Mouse (Mus musculus): Measurements from ENCODE around the gene Olfr557.

The Olfr557 gene

DNA sequence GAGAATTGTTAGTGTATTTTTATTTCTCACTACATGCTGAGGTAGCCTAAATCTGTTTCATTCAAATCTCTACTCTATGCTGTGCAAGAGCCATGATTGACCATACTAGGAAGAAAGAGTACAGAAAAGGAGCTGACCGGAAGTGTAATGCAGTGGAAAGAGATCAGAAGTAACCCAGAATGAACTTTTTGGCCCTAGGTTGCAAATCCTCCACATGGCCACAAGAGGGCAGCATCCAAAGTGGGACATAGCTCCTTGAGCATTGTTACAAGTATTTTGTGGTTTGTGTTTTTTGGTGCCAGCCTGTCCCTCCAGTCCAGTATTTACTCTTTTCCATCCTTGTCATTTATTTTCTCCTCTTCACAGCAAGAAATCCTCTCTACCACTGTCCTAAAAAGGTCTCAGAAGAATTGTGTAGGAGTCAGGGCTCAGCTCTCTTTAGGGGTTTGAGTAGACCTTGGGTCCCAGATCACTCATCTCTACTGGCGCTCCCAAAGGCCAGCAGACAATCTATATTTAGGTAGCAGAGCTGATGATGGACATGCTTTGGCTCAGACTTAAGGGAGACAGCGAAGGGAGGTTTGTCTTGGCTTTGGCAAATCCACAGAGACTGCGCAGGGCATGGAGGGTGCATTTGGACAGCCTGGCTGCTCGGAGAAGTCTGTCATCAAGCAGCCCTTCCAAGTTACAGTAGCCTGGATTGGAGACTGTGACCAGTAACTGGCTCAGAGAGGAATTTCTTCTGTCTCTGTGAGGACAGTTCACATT is at the start of gene Olfr557:
Gene Olfr557, plus strand, starts transcription at position 553 of the 768 bp plus-strand sequence.
- no peak for DNase-seq (ENCODE audit: low spot score)

DNA sequence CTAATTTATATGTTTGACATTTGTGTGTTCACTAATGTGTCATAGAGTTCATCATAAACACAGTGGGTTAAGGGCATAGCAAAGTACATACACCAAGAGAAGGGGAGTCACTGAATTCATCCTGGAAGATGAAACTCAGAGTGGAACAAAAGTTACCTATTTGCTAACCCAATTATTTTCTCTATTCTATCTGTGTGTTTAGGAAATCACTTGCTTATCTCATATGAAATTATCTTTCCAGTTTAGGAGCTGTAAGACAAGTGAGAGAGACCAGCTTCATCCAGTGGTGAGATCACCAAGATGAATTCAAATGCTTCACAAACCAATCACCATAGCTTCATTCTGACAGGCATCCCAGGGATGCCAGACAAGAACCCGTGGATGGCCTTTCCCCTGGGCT is 37.2 kb upstream of the Olfr557 start, which contains the start of gene Olfr555:
Gene Olfr555, plus strand, starts transcription at position 301 of the 400 bp plus-strand sequence.
- DNase-seq (ENCODE audit: low spot score), result no peak

DNA sequence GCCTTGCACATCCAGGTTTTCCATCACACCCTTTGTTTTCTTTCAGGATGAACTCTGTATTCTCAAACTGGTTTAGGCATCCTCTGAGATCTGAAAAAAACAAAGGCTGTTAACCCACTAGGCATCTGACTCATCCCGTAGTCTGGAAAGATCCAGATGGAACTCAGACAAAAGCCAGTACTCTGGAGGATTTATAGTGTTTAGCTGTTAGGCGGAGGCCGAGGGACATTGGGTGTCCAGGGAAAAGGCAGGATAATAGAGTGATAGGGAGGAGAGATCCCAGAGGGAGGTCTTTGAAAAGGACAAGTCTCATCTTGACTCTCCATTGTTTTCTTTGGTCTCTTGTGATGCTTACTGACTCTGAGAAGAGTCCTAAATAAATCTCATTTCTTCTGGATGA is 31.1 kb upstream of the Olfr557 start, which contains the start of gene Olfr556:
Gene Olfr556, plus strand, starts transcription at position 301 of the 400 bp plus-strand sequence.
- no peak for DNase-seq (ENCODE audit: low spot score)

DNA sequence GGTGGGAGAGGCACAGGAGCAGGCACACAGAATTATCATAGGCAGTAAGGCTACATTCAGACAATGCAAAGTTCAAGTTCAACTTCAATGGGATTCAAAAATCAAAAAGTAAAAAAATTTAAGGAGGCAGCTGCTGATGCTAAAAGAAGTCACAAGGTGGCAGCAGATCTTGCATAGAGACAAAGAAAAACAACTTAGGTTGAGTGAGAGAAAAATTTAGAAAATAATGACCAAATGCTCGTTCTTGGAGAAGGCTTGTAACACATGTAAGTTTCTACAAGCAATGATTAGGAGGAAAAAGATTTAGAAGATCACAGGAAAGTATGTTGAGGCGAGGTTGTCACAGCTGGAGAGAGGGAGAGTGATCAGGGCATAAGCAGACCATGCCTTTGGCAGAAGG is 30.3 kb upstream of the Olfr557 start:
- DNase-seq (ENCODE audit: low spot score), result no peak

DNA sequence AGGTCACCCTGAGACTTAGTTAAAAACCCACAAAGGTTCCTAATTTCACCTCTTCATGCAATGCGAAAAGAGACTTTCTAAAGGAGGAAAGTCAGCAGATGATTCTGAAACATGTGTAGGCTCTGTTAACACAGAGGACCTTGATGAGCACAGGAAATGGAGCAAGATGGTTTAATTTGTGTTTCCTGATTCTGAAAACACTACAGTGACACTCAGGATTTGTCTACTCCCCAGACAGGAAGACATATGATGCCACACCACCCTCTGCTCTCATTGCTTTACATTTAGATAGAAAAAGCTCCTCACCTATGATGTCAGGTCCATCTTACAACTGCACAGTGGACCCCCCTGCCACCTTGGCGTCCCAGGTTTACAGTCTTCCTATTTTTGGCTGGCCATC is 19.5 kb upstream of the Olfr557 start:
- no peak for DNase-seq (ENCODE audit: low spot score)

DNA sequence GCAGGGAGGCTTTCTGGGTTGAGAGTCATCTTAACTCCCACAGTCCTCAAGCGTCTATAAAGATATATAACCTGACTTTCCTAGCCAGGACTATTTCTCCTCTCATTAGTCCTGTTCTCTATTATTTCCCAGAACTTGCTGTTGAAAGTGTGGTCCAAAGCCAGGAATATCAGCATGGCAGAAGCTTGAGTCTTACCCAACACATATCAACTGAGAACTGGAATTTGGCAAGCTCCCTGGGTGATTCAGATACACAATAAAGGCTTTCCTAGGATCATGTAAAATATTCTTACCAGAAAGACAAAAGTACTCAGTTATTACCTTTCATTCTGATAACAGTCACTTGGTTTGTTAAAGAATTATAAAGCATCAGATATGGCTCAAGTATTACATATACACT is 13.8 kb upstream of the Olfr557 start:
- DNase-seq (ENCODE audit: low spot score), result no peak

DNA sequence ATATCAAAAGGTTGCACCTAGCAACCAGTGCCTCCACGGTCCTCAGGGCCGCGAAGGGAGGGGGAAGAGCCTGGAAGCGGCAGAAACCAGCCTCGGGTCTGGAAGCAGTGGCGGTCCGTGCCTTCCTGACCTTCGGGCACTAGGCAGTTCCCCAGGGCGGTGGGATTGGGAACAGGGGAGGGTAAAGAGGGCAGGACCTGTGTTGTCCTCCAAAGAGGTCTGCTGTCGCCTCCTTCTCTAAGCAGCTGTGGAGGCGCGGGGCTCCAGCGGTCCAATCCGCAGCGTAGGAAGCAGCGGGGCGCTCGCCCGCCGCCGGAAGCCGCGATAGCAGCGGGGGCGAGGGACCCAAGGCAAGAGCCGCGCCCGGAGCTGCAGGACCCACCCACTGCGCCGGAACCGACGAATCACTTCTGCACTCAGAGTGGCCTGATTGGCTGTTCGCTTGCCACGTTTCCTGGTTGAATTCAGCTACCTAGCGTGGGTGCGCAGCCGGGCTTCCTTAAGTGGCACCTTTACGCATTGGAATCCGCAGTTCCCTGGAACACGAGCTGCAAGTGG is 8.7 kb upstream of the Olfr557 start, which contains the start of gene Trim68:
Gene Trim68, minus strand, starts transcription at position 384 of the 558 bp plus-strand sequence.
- peak; percentile 86 for DNase-seq (ENCODE audit: low spot score)

DNA sequence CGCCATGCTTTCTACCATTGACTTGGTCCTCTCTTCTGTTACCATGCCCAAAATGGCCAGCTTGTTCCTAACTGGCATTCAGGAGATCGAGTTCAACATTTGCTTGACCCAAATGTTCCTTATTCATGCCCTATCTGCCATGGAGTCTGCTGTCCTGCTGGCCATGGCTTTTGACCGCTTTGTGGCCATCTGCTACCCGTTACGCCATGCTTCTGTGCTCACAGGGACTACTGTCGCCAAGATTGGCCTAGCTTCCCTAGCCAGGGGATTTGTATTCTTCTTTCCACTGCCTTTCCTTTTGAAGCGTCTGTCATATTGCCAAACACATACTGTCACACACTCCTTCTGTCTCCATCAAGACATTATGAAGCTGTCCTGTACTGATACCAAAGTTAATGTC is 2.8 kb downstream of the Olfr557 start:
- DNase-seq (ENCODE audit: low spot score), result no peak

DNA sequence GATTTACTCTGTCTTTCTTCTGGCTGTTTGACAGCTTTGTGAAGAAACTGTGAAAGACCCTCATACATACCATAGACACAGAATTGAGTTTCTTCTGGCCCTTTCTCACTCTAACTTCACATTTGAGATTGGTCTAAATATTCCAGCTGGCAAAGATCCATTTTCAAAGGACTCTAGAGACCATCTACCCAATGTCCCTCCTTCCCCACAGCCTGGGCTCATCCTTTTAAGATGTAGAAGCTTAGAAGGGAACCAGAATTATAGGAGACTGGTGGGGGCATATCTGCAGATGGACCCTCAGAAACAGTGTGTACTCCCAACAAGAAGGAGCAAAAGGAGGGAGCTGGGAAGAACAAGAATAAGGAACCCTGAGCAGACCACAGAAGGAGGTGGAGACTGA is 6.2 kb downstream of the Olfr557 start, which contains the start of gene Olfr558:
Gene Olfr558, plus strand, starts transcription at position 301 of the 400 bp plus-strand sequence.
- DNase-seq (ENCODE audit: low spot score), result no peak

DNA sequence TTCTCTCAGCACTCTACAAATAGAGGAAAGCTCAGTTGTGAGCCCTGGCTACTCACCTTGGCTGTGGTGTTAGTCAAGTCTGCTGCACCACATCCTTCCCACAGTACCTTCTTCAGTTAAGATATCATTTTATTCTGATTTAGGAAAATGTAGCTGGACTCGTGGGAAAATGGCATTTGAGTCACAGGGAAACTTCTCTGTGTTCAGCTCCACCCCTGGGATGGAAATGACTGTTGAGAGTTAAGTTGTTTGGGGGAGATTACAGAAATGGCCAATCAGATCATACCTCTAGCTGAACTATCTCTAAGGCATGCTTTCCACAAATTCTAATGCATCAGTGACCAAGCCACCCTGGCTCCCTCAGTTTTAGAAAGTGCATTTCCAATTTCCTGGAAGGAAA is 23.3 kb downstream of the Olfr557 start, which contains the start of gene Olfr33:
Gene Olfr33, minus strand, starts transcription at position 101 of the 400 bp plus-strand sequence.
- no peak for DNase-seq (ENCODE audit: low spot score)

DNA sequence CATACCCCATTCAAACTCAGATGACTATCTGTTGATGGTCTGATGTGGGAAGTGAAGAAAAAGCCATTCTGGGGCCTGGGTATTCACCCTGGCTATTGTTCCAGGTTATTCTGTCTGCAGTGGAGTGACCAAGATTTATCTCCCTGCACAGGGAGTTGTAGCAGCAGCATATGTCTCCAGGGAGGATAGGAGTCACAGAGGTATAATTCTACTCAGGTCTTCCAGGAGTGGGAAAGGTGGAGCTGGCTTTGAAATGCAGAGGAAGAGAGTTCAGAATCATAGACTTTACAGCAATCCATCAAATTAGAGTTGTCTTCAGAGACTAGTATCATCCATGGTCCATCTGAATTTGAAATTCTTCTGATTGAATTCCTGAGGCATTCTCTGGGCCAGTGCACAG is 31.7 kb downstream of the Olfr557 start, which contains the start of gene Olfr559:
Gene Olfr559, minus strand, starts transcription at position 101 of the 400 bp plus-strand sequence.
- no peak for DNase-seq (ENCODE audit: low spot score)

DNA sequence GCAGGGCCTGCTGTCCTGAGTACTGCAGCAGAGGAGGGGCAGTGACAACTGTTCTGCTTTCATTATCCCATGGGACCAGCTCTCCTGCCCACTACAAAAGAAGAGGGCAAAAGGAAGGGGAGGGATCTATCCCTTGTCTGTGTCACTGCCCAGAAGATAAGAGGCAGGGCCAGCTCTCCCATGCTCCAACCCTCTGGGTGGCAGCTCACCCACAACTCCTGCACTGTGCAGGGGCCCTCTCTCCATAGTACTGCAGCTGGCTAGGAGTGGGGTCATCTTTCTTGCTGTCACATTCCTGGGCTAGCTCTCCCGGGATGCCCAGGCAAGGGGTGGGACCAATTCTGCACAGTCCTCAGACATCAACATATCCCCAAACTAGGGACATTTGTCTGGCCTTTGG is 38.1 kb downstream of the Olfr557 start:
- DNase-seq (ENCODE audit: low spot score), result no peak

DNA sequence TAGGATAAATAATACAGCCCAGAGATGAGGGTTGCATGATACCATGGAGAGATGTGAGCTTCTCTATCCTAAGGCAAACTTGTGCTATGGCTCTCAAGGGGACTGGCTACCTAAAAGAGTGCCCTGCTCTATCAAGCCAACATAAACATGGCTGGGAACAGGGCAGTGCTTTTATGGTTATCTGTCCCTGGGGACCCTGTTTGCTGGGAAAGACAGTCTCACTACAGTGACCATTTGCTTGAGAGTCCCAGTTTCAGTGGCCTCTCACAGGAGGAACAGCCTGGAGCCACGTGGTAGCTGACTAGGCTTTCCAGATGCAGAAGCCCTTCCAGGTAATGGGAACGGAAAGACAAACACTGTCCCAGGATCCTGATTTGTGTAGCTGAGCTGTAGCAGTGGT is 42.0 kb downstream of the Olfr557 start:
- DNase-seq (ENCODE audit: low spot score), result no peak
